Mouse (Mus musculus) limb, embryonic 11.5 days (tissue): Measurements from ENCODE around the gene Sp4. TPM values are rescaled to one million over a fixed set of nuclear protein-coding genes. Genes with fewer than 3 reads are reported as not detected.

Experiments used
- ATAC-seq: fragments of 200-750 bp; cut with Nextera tagmentation; 2 replicates; pipeline ENCODE4 v1.8.0; 2017; ENCODE audit warnings: low read depth; ENCODE audit not compliant: insufficient number of reproducible peaks, low FRiP score, low TSS enrichment
- DNase-seq: peaks from one replicate; pipeline ENCODE4 v3.0.0-alpha.2; 2015; ENCODE audit warnings: low spot score
- H3K27ac ChIP-seq: fragments of 300-500 bp; sonication (generic); replicated peaks from 2 replicates; pipeline ENCODE4 v1.5.1; 2014; ENCODE audit warnings: low read depth, mild to moderate bottlenecking, low read length
- H3K27me3 ChIP-seq: fragments of 300-500 bp; sonication (generic); 2 replicates; pipeline ENCODE4 v1.6.1; 2014; ENCODE audit warnings: mild to moderate bottlenecking, low read length, mixed read lengths; ENCODE audit not compliant: control insufficient read depth, insufficient read depth
- H3K36me3 ChIP-seq: fragments of 300-500 bp; sonication (generic); 2 replicates; pipeline ENCODE4 v1.6.1; 2014; ENCODE audit warnings: mild to moderate bottlenecking, low read length, moderate library complexity, mixed read lengths; ENCODE audit not compliant: control insufficient read depth, insufficient read depth
- H3K4me1 ChIP-seq: fragments of 300-500 bp; sonication (generic); 2 replicates; pipeline ENCODE4 v1.6.1; 2014; ENCODE audit warnings: low read length, mixed read lengths; ENCODE audit not compliant: control insufficient read depth, insufficient read depth
- H3K4me2 ChIP-seq: fragments of 300-500 bp; sonication (generic); 2 replicates; pipeline ENCODE4 v1.6.1; 2014; ENCODE audit warnings: low read depth, mild to moderate bottlenecking, moderate library complexity; ENCODE audit not compliant: severe bottlenecking
- H3K4me3 ChIP-seq: fragments of 300-500 bp; sonication (generic); 2 replicates; pipeline ENCODE4 v1.5.1; 2014; ENCODE audit warnings: low read depth, low read length
- H3K9ac ChIP-seq: fragments of 300-500 bp; sonication (generic); 2 replicates; pipeline ENCODE4 v1.6.1; 2014; ENCODE audit warnings: mild to moderate bottlenecking, low read length
- H3K9me3 ChIP-seq: fragments of 300-500 bp; sonication (generic); 2 replicates; pipeline ENCODE4 v1.6.1; 2016; ENCODE audit warnings: low read length; ENCODE audit not compliant: control insufficient read depth
- WGBS: fragments of 180-500 bp; shearing (Covaris S2); extraction: QIAGEN DNeasy Blood & Tissue Kit; methylation state at CpG from one replicate; pipeline ENCODE4 v1.1.7; 2014; 5-methylcytosine and 5-hydroxymethylcytosine counted together
- polyA plus RNA-seq: library from polyadenylated mRNA; unstranded; fragments of >200 nt; fragmentation: Nextera tagmentation; extraction: Ambion mirVana; gene quantifications from 2 replicates; pipeline ENCODE4 v1.2.1, GENCODE M21; 2014

The Sp4 gene
- polyA plus RNA-seq, 1 experiment from 2014 or later, result 20.7 TPM

- Histone ChIP-seq H3K36me3 (no peaks in the 10 kb centered on the region), H3K4me1 (no peaks in the 10 kb centered on the region), H3K9me3 (no peaks in the 10 kb centered on the region), H3K9ac (no peak overlapping the region), H3K27me3 (no peaks in the 10 kb centered on the region), H3K4me3 (no peak overlapping the region), H3K27ac (no peak overlapping the region), H3K4me2 (no peak overlapping the region)
- ATAC-seq (no peak), DNase-seq (no peak)
- WGBS, result 58% methylated on average over 2 of the region's 2 CpGs
Observed at GRCm38 (mm10) chr12:118314477-118314845, 13.2 kb upstream of the Sp4 start.

- Histone ChIP-seq H3K4me1 (no peaks in the 10 kb centered on the region), H3K27ac (no peak overlapping the region), H3K9ac (no peak overlapping the region), H3K27me3 (no peaks in the 10 kb centered on the region), H3K4me3 (no peak overlapping the region), H3K36me3 (no peaks in the 10 kb centered on the region), H3K4me2 (no peak overlapping the region), H3K9me3 (no peaks in the 10 kb centered on the region)
- 59% methylated on average over 3 of the region's 3 CpGs for WGBS
- DNase-seq (no peak), ATAC-seq (no peak)
Observed at GRCm38 (mm10) chr12:118313805-118314476, 12.7 kb upstream of the Sp4 start.

- DNase-seq (no peak), ATAC-seq (no peak)
- Histone ChIP-seq H3K9ac (no peak overlapping the region), H3K27ac (no peak overlapping the region), H3K4me1 (peaks cover 13% of the 10 kb centered on the region), H3K36me3 (no peaks in the 10 kb centered on the region), H3K27me3 (no peaks in the 10 kb centered on the region), H3K9me3 (no peaks in the 10 kb centered on the region), H3K4me3 (no peak overlapping the region), H3K4me2 (no peak overlapping the region)
- 87% methylated on average over 3 of the region's 3 CpGs for WGBS
Observed at GRCm38 (mm10) chr12:118303586-118303985, 2.3 kb upstream of the Sp4 start.

GRCm38 (mm10) chr12:118303066-118303465 lies 1.8 kb upstream of the Sp4 start:
- DNase-seq (no peak), ATAC-seq (no peak)
- peak overlapping the region; percentile 52 for H3K4me2 ChIP-seq
- H3K27me3 ChIP-seq, result no peaks in the 10 kb centered on the region
- no peak overlapping the region for H3K27ac ChIP-seq
- 93% methylated on average over 5 of the region's 5 CpGs for WGBS
- no peaks in the 10 kb centered on the region for H3K9me3 ChIP-seq
- no peaks in the 10 kb centered on the region for H3K36me3 ChIP-seq
- H3K9ac ChIP-seq, result no peak overlapping the region
- peaks cover 14% of the 10 kb centered on the region for H3K4me1 ChIP-seq
- H3K4me3 ChIP-seq, result no peak overlapping the region

- Histone ChIP-seq H3K9me3 (no peaks in the 10 kb centered on the region), H3K4me3 (peak overlapping the region; percentile 78), H3K4me1 (peaks cover 14% of the 10 kb centered on the region), H3K4me2 (peak overlapping the region; percentile 52), H3K36me3 (no peaks in the 10 kb centered on the region), H3K27ac (peak overlapping the region; percentile 95), H3K9ac (peak overlapping the region; percentile 79), H3K27me3 (no peaks in the 10 kb centered on the region)
- DNase-seq (peak; percentile 99), ATAC-seq (peak; percentile 89)
- WGBS, result under 1% methylated on average over 73 of the region's 74 CpGs
Observed at GRCm38 (mm10) chr12:118301866-118302835, 911 bp upstream of the Sp4 start.

- no peak; the same call in 1 of the 2 replicates for ATAC-seq
- Histone ChIP-seq H3K4me2 (peak overlapping the region; percentile 18), H3K4me3 (peak overlapping the region; percentile 78), H3K27ac (peak overlapping the region; percentile 95), H3K36me3 (no peaks in the 10 kb centered on the region), H3K9me3 (no peaks in the 10 kb centered on the region), H3K27me3 (no peaks in the 10 kb centered on the region), H3K9ac (peak overlapping the region; percentile 73), H3K4me1 (peaks cover 14% of the 10 kb centered on the region)
- WGBS, result 1% methylated on average over 12 of the region's 13 CpGs
- DNase-seq, result no peak
Observed at GRCm38 (mm10) chr12:118300754-118301071, 527 bp downstream of the Sp4 start.

- Histone ChIP-seq H3K27ac (no peak overlapping the region), H3K4me3 (peak overlapping the region; percentile 78), H3K9ac (no peak overlapping the region), H3K4me1 (peaks cover 14% of the 10 kb centered on the region), H3K36me3 (no peaks in the 10 kb centered on the region), H3K4me2 (peak overlapping the region; percentile 32; the same call in 1 of the 2 replicates), H3K27me3 (no peaks in the 10 kb centered on the region), H3K9me3 (no peaks in the 10 kb centered on the region)
- 35% methylated on average over 6 of the region's 6 CpGs for WGBS
- no peak for ATAC-seq
- DNase-seq, result peak; percentile 48
Observed at GRCm38 (mm10) chr12:118299956-118300355, 1.3 kb downstream of the Sp4 start.

GRCm38 (mm10) chr12:118299172-118299571 lies 2.1 kb downstream of the Sp4 start:
- 82% methylated on average over 9 of the region's 9 CpGs for WGBS
- Histone ChIP-seq H3K4me1 (peaks cover 14% of the 10 kb centered on the region), H3K9ac (no peak overlapping the region), H3K4me2 (no peak overlapping the region), H3K36me3 (no peaks in the 10 kb centered on the region), H3K9me3 (no peaks in the 10 kb centered on the region), H3K27me3 (no peaks in the 10 kb centered on the region), H3K4me3 (no peak overlapping the region), H3K27ac (no peak overlapping the region)
- DNase-seq (no peak), ATAC-seq (no peak)
